Mouse (Mus musculus) left cerebral cortex, adult 9 months (tissue): ENCODE data around the gene 4632433K11Rik.
A peak's percentile ranks its signal among the peaks of the same experiment; 100 is the strongest.
"Not testable (repeated sequence)": the region's sequence is repeated elsewhere in the genome, so short reads cannot be mapped to it uniquely, and the experiment has no call there.

Experiments used
- DNase-seq, 2 experiments: peaks; one replicate each; pipeline ENCODE4 v3.0.0; 2022; ENCODE audit warnings: low spot score in 2 of 2

Gene 4632433K11Rik

DNA sequence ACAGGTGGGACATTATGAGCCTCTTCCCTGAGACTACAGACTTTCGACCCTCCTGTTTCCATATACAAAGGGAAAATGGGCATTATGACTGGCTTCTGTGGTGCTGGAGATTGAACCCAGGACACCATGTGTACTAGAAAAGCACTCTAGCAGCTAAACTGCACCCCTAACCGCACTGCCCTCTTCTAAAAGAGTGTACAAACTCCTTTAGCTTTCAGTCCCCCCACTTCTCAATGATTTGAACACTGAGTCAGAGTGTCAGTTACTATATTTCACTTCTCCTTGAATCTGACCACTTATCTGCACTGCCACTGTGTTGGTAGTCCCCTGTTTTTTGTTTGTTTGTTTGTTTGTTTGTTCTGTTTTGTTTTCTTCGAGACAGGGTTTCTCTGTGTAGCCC lies at the start of gene 4632433K11Rik:
4632433K11Rik (plus strand) TSS at position 301 of the 400 bp plus-strand sequence.
- DNase-seq: no peak

DNA sequence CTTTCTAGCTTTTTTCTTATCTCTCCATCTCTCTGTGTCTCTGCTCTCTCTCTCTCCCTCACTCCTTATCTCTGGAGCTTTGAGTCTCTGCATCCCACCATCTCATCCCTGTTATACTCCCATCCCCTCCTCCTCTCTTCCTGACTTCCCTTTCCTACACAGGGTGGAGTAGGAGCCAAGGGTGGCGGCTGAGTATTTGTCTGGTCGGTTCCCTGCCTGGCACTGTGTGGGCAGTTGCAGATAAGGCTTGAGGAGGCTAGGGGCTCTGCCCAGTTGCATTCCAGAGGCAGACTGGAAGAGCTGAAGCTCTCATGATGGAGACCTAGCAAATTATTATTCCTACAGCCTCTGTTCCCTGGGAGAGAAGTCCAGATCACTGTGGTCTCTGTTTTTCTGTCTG lies 45.7 kb upstream of the 4632433K11Rik start:
- no peak for DNase-seq

- DNase-seq: no peak
Observed at GRCm38 (mm10) chr7:4993347-4993998, 40.4 kb upstream of the 4632433K11Rik start.

GRCm38 (mm10) chr7:4993999-4994788 lies 39.7 kb upstream of the 4632433K11Rik start:
- DNase-seq: no peak

DNA sequence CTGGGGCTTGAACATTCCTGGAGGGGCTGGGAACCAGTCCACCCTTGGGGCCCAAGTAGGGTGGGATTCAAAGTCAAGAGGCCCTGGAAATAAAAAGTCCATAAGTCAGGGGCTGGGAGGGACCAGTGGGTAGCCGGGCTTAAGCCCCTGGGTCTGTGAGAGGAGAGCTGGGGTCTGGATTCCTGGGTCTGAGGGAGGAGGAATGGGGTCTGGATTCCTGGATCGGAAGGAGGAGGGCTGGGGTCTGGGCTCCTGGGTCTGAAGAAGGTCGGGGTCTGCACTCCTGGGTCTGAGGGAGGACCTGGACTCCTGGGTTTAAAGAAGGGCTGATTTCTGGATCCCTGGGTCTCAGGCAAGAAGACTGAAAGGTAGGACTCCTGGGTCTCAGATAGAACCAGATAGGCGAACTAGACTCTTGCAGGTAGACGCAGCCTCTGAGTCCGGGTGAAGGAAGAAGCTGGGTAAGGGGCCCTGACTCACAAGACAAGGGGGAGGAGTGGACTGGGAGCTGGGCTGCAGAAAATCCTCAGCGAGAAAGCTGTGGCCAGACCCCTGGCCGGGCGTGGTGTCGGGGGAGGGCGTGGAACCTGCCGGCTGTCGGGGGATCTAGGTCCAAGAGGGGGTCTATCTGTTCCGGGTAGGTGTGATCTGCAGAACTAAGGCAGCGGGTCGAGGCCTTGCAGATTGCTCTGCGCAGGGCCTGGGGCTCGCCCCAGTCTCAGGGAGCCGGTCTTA lies 38.5 kb upstream of the 4632433K11Rik start:
- no peak for DNase-seq

DNA sequence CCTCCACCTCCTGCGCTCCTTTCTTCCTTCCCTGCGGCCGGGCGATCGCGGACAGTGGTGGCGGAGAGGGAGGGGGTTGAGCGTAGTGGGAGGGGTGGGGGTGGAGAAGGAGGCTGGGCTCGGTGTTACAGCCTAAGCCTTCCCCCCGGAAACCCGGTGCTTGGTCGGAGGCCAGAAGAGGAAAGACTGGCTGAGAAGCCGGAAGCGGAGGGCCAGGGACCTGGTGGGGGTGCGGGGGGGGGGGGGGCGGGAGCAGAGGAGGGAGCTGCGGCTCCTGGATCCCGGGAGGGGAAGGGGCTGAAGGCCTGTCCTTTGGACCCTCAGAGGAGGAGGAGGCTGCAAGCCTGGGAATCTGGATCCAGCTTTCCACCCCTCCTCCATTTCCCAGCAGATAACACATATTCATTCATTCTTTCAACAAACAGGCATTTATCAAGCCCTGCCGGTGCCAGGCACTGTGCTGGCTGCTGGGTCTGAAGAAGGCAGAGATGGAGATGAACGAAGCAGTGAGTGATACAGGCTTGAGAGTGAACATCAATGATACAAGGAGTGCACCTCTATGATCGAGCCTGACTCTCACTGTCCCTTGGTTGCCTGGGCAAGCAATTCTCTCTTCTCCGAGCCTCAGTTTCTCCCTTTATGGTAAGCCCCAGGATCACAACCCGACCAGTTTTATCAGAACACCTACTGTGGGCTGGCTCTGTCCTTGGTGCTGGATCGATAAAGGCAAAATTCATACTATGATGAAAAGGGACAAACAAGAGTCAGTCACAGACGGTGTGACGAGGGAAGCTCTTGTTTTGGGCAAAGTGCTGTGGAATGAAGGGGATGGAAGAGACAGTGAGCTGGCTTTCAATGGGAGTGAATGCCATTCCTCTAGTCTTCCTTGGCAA lies 37.7 kb upstream of the 4632433K11Rik start, which contains the start of gene Zfp579:
Zfp579 (minus strand) TSS at position 156 of the 893 bp plus-strand sequence.
- DNase-seq: peak; percentile 59 to 93

DNA sequence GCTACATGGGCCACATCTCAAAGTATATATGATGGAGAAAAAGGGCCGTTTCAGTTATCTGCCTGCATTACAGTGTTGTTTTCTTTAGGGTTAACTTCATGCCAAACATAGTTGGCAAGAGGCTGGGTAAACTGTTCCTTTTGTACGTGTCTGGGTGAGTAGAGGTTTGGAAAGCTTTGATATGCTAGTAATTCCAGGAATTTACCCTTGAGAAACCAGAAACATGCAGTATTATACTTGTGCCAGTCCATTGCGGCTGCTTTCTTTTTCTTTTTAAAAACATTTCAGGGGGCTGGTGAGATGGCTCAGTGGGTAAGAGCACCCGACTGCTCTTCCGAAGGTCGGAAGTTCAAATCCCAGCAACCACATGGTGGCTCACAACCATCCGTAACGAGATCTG lies 37.0 kb upstream of the 4632433K11Rik start:
- no peak for DNase-seq

DNA sequence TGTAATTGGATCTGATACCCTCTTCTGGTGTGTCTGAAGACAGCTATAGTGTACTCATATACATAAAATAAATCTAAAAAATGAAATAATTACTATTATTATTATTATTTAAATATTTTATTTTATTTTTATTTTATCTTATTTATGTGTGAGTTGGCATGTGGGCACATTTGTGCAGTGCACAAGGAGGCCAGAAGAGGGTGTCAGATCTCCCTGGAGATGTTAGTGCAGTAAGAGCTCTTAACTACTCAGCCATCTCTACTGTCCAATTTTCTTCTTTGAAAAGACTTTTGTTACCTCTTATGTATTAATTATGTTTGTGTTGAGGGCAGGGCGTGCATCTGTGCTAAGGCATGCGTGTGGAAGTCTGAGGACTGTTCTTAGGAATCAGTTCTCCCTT lies 34.0 kb upstream of the 4632433K11Rik start:
- no peak for DNase-seq

GRCm38 (mm10) chr7:5002876-5003275 lies 31.0 kb upstream of the 4632433K11Rik start:
- not testable (repeated sequence) for DNase-seq

DNA sequence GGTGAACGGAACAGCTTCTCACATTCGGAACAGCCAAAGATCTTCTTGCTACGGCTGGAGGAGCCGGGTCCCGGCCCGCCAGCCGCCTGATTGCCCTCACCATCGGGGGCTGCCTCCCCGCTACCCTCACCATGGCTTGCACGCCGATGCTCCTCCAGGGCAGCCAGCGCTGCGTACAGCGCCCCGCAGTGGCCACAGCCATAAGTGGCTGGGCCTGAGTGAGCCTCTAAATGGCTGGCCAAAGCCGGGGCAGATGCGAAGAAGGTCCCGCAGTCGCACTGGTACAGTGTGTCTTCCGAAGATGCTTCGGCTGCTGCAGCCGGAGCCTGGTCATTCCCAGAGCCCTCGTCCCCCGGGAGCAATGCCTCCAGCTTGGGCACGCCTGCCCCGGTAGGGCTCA lies 25.7 kb upstream of the 4632433K11Rik start:
- DNase-seq: no peak

- no peak for DNase-seq
Observed at GRCm38 (mm10) chr7:5012681-5013513, 21.0 kb upstream of the 4632433K11Rik start.

GRCm38 (mm10) chr7:5014251-5015117 lies 19.4 kb upstream of the 4632433K11Rik start, which contains the start of the genes Zfp524 and Fiz1:
Gene Zfp524 (plus strand): TSS chr7:5014415.
Gene Fiz1 (minus strand): TSS chr7:5014697.
- DNase-seq: peak; percentile 91 to 98

DNA sequence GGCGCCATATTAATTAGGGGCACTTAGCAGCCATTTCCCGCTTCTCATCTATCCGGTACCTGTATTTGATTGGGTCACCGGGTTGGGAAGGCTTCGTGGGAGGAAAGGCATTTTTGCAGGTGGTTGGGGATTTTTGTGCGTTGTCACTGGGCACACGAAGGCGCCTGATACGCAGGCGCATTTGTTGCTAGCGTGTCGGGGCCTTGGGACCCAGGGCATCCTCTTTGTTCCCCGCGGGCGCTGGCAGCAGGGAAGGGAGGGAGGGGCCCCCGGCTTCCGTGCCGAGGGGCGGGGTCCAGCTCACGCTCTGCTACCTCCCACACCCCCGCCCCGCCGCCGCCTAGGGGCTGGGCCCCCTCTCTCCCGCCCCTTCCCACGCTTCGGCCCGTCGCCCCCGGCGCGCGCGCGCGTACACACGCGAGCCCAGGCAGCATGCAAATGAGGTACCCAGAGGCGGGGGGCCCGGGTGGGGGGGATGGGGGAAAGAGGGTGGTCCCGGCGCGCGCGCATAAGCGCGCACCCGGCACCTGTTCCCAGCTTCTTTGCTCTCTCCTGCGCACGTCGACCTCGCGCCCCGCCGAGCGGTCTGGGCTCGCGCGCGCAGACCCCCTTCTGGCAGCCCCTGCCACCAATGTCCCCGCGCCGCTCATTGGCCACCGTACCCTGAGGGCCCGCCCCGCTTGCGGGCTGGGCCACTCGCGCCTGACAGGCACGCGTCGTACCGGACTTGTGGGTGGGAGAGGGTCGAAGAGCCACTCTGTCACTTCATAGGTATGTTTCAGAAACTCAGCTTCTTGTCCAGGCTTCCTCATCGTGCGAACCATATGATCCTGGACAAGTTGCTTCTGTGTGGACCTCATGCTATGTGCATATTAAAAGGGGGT lies 18.6 kb upstream of the 4632433K11Rik start, which contains the start of gene Gm44973:
Gm44973 (plus strand) TSS at position 379 of the 884 bp plus-strand sequence.
- DNase-seq: peak; percentile 92

DNA sequence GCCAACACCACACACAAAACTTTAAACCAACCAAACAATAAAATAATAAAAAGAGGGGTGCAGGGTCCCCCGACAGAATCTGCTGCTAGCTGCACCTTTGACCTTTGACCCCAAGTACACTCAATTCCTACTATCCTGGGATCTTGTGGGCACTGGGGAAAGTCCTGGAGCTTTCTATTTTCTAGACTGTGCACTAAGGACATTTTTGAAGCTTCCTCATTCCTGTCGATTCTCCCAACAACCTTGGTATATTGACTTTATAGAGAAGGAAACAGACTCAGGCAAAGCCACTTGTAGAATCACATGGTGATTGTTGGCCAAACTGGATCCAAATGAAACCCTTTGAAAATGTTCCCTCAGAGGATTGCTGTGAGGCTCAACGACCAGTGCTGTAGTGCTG lies 17.9 kb upstream of the 4632433K11Rik start:
- no peak for DNase-seq

- DNase-seq: no peak
Observed at GRCm38 (mm10) chr7:5016920-5017319, 17.0 kb upstream of the 4632433K11Rik start.

DNA sequence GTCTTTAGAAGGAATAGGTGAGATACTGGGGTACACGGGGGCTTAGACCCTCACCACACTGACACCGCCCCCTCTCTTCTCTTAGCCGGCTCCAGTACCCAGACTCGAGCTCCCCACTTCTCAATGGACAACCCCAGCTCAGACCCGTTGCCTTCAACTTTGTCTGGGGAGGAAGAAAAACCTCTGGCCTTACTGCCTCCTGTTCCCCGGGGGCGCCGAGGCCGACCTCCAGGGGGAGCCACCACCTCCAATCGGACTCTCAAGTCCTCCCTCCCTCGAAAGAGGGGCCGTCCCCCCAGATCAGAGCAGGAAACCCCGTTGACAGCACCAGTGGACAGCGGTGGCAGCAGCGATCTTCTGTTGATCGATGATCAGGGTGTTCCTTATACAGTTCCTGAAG lies 16.6 kb upstream of the 4632433K11Rik start:
- DNase-seq: no peak

DNA sequence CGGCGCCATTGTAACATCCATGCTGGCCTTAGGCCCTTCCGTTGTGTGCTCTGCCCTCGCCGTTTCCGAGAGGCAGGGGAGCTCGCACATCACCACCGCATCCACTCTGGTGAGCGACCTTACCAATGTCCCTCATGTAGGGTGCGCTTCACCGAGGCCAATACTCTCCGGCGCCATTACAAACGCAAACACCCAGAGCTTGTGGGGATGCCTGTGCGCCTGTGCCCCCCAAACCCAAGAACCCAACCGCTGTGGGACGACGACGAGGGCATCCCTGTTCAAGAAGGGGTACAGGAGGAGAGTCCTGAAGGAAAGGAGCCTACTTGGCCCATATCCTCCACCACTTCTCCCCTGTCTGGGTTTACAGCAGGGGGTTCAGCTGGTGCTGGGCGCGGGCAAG lies 16.0 kb upstream of the 4632433K11Rik start:
- DNase-seq: no peak

DNA sequence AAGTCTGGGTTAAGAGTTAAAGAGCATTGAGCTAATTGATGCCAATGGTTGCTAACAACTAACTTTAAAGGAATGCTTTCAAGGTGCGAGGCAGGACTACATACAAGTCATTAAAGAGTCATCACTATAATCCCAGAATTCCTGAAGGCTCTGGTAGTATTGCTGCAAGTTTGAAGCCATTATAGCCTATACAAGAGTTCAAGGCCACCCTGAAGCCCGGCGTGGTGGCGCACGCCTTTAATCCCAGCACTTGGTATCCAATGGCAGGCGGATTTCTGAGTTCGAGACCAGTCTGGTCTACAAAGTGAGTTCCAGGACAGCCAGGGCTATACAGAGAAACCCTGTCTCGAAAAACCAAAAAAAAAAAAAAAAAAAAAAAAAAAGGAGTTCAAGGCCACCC lies 14.3 kb upstream of the 4632433K11Rik start:
- DNase-seq: not testable (repeated sequence)
